Mouse (Mus musculus) liver, embryonic 13.5 days (tissue): ENCODE measurements at regions not wholly inside any gene's neighbourhood (a gene's known extent, or its start where the extent isn't known, plus 50 kb on each side); places are given as distances from the start of the nearest gene placed in this dataset.

Source experiments
- ATAC-seq: fragments of 200-750 bp; cut with Nextera tagmentation; 2 replicates; pipeline ENCODE4 v1.8.0; 2017; ENCODE audit warnings: low read depth, mild to moderate bottlenecking, moderate number of reproducible peaks, moderate library complexity
- DNase-seq: peaks from one replicate; pipeline ENCODE4 v3.0.0; 2022
- H3K27ac ChIP-seq: fragments of 300-500 bp; sonication (generic); 2 replicates; pipeline ENCODE4 v1.5.1; 2015; ENCODE audit warnings: moderate library complexity, mild to moderate bottlenecking, inconsistent platforms
- H3K27me3 ChIP-seq: fragments of 300-500 bp; sonication (generic); 2 replicates; pipeline ENCODE4 v1.6.1; 2015; ENCODE audit warnings: mild to moderate bottlenecking, inconsistent platforms
- H3K36me3 ChIP-seq: fragments of 300-500 bp; sonication (generic); 2 replicates; pipeline ENCODE4 v1.6.1; 2015; ENCODE audit warnings: mild to moderate bottlenecking, inconsistent platforms
- H3K4me1 ChIP-seq: fragments of 300-500 bp; sonication (generic); replicated peaks from 2 replicates; pipeline ENCODE4 v1.6.1; 2015; ENCODE audit warnings: inconsistent platforms
- H3K4me2 ChIP-seq: fragments of 300-500 bp; sonication (generic); 2 replicates; pipeline ENCODE4 v1.6.1; 2015; ENCODE audit warnings: inconsistent platforms, mild to moderate bottlenecking, moderate library complexity
- H3K4me3 ChIP-seq: fragments of 300-500 bp; sonication (generic); replicated peaks from 2 replicates; pipeline ENCODE4 v1.5.1; 2015; ENCODE audit warnings: mild to moderate bottlenecking, inconsistent platforms
- H3K9ac ChIP-seq: fragments of 300-500 bp; sonication (generic); 2 replicates; pipeline ENCODE4 v1.6.1; 2015; ENCODE audit warnings: mild to moderate bottlenecking, inconsistent platforms
- H3K9me3 ChIP-seq: fragments of 300-500 bp; sonication (generic); replicated peaks from 2 replicates; pipeline ENCODE4 v1.6.1; 2016; ENCODE audit warnings: inconsistent platforms
- WGBS: fragments of 180-500 bp; shearing (Covaris S2); methylation state at CpG from one replicate; pipeline ENCODE4 v1.1.7; 2015; ENCODE audit not compliant: insufficient replicate concordance; 5-methylcytosine and 5-hydroxymethylcytosine counted together

- H3K9me3 ChIP-seq, result no peaks in the 10 kb centered on the region
- H3K4me1 ChIP-seq, result 0 out of 2 replicates have a peak, but pooled peaks cover 3% of the 10 kb centered on the region
- no peaks in the 10 kb centered on the region for H3K27me3 ChIP-seq
- H3K4me3 ChIP-seq, result no peak overlapping the region
- no peak overlapping the region for H3K9ac ChIP-seq
- DNase-seq, result no peak
- no peaks in the 10 kb centered on the region for H3K36me3 ChIP-seq
- H3K27ac ChIP-seq, result no peak overlapping the region
- no peak for ATAC-seq
- 83% methylated on average over 3 of the region's 3 CpGs for WGBS
- H3K4me2 ChIP-seq, result no peak overlapping the region
These were observed 247.2 kb upstream of the Ank start for GRCm38 (mm10) chr15:27219126-27219738.

- ATAC-seq (no peak), DNase-seq (no peak)
- Histone ChIP-seq H3K4me1 (0 out of 2 replicates have a peak, but pooled peaks cover 3% of the 10 kb centered on the region), H3K27me3 (no peaks in the 10 kb centered on the region), H3K36me3 (no peaks in the 10 kb centered on the region), H3K9me3 (no peaks in the 10 kb centered on the region), H3K4me2 (no peak overlapping the region), H3K4me3 (no peak overlapping the region), H3K27ac (no peak overlapping the region), H3K9ac (no peak overlapping the region)
- WGBS, result 61% methylated on average over 14 of the region's 14 CpGs
These were observed 242.6 kb upstream of the Ank start for GRCm38 (mm10) chr15:27223610-27224511.

GRCm38 (mm10) chr15:27224512-27224850, 242.0 kb upstream of the Ank start:
- Histone ChIP-seq H3K9me3 (no peaks in the 10 kb centered on the region), H3K4me1 (0 out of 2 replicates have a peak, but pooled peaks cover under 1% of the 10 kb centered on the region), H3K27me3 (no peaks in the 10 kb centered on the region), H3K36me3 (no peaks in the 10 kb centered on the region), H3K4me3 (no peak overlapping the region), H3K27ac (no peak overlapping the region), H3K9ac (no peak overlapping the region), H3K4me2 (no peak overlapping the region)
- no peak for ATAC-seq
- 71% methylated on average over 4 of the region's 4 CpGs for WGBS
- DNase-seq, result no peak

GRCm38 (mm10) chr15:27232804-27233203, 233.7 kb upstream of the Ank start:
- no peaks in the 10 kb centered on the region for H3K27me3 ChIP-seq
- ATAC-seq (no peak), DNase-seq (no peak)
- no peaks in the 10 kb centered on the region for H3K9me3 ChIP-seq
- no peak overlapping the region for H3K4me2 ChIP-seq
- H3K9ac ChIP-seq, result no peak overlapping the region
- no peaks in the 10 kb centered on the region for H3K4me1 ChIP-seq
- H3K4me3 ChIP-seq, result no peak overlapping the region
- WGBS, result 55% methylated on average over 5 of the region's 5 CpGs
- H3K27ac ChIP-seq, result no peak overlapping the region
- H3K36me3 ChIP-seq, result no peaks in the 10 kb centered on the region

- no peak overlapping the region for H3K9ac ChIP-seq
- H3K4me1 ChIP-seq, result no peaks in the 10 kb centered on the region
- no peak overlapping the region for H3K27ac ChIP-seq
- ATAC-seq (no peak), DNase-seq (no peak)
- H3K4me2 ChIP-seq, result no peak overlapping the region
- no peaks in the 10 kb centered on the region for H3K27me3 ChIP-seq
- H3K36me3 ChIP-seq, result no peaks in the 10 kb centered on the region
- H3K9me3 ChIP-seq, result no peaks in the 10 kb centered on the region
- no peak overlapping the region for H3K4me3 ChIP-seq
- 14% methylated on average over 4 of the region's 4 CpGs for WGBS
These were observed 231.7 kb upstream of the Ank start for GRCm38 (mm10) chr15:27234770-27235169.

GRCm38 (mm10) chr15:27238301-27238700, 228.2 kb upstream of the Ank start:
- no peaks in the 10 kb centered on the region for H3K9me3 ChIP-seq
- no peaks in the 10 kb centered on the region for H3K27me3 ChIP-seq
- H3K4me2 ChIP-seq, result no peak overlapping the region
- H3K36me3 ChIP-seq, result no peaks in the 10 kb centered on the region
- WGBS, result 38% methylated on average over 1 of the region's 1 CpGs
- no peak overlapping the region for H3K9ac ChIP-seq
- ATAC-seq (no peak), DNase-seq (no peak)
- H3K4me1 ChIP-seq, result no peaks in the 10 kb centered on the region
- no peak overlapping the region for H3K27ac ChIP-seq
- H3K4me3 ChIP-seq, result no peak overlapping the region

- Histone ChIP-seq H3K4me1 (no peaks in the 10 kb centered on the region), H3K9ac (no peak overlapping the region), H3K4me3 (no peak overlapping the region), H3K27me3 (no peaks in the 10 kb centered on the region), H3K27ac (no peak overlapping the region), H3K4me2 (no peak overlapping the region), H3K9me3 (no peaks in the 10 kb centered on the region), H3K36me3 (no peaks in the 10 kb centered on the region)
- WGBS, result 9% methylated on average over 3 of the region's 3 CpGs
- ATAC-seq (no peak), DNase-seq (no peak)
These were observed 220.2 kb upstream of the Ank start for GRCm38 (mm10) chr15:27246302-27246701.

GRCm38 (mm10) chr15:27258984-27259853, 207.3 kb upstream of the Ank start:
- ATAC-seq, result no peak
- Histone ChIP-seq H3K9ac (no peak overlapping the region), H3K27ac (no peak overlapping the region), H3K36me3 (no peaks in the 10 kb centered on the region), H3K4me2 (no peak overlapping the region), H3K4me3 (no peak overlapping the region), H3K27me3 (no peaks in the 10 kb centered on the region), H3K9me3 (no peaks in the 10 kb centered on the region), H3K4me1 (no peaks in the 10 kb centered on the region)
- 56% methylated on average over 6 of the region's 6 CpGs for WGBS
- no peak for DNase-seq

GRCm38 (mm10) chr15:27259854-27260191, 206.7 kb upstream of the Ank start:
- ATAC-seq (no peak), DNase-seq (no peak)
- Histone ChIP-seq H3K27ac (no peak overlapping the region), H3K4me3 (no peak overlapping the region), H3K27me3 (no peaks in the 10 kb centered on the region), H3K36me3 (no peaks in the 10 kb centered on the region), H3K4me1 (no peaks in the 10 kb centered on the region), H3K4me2 (no peak overlapping the region), H3K9ac (no peak overlapping the region), H3K9me3 (no peaks in the 10 kb centered on the region)
- 44% methylated on average over 2 of the region's 2 CpGs for WGBS

GRCm38 (mm10) chr15:27270203-27270602, 196.3 kb upstream of the Ank start:
- Histone ChIP-seq H3K27me3 (no peaks in the 10 kb centered on the region), H3K4me3 (no peak overlapping the region), H3K9me3 (no peaks in the 10 kb centered on the region), H3K9ac (no peak overlapping the region), H3K4me2 (no peak overlapping the region), H3K36me3 (no peaks in the 10 kb centered on the region), H3K27ac (no peak overlapping the region), H3K4me1 (no peaks in the 10 kb centered on the region)
- DNase-seq, result no peak
- ATAC-seq, result no peak
- WGBS, result 82% methylated on average over 2 of the region's 2 CpGs

- no peak overlapping the region for H3K4me3 ChIP-seq
- H3K4me1 ChIP-seq, result no peaks in the 10 kb centered on the region
- no peak for DNase-seq
- no peak overlapping the region for H3K27ac ChIP-seq
- H3K27me3 ChIP-seq, result no peaks in the 10 kb centered on the region
- H3K9me3 ChIP-seq, result 0 out of 2 replicates have a peak, but pooled peaks cover 10% of the 10 kb centered on the region
- H3K9ac ChIP-seq, result no peak overlapping the region
- no peak for ATAC-seq
- no peak overlapping the region for H3K4me2 ChIP-seq
- 86% methylated on average over 1 of the region's 1 CpGs for WGBS
- no peaks in the 10 kb centered on the region for H3K36me3 ChIP-seq
These were observed 184.2 kb upstream of the Ank start for GRCm38 (mm10) chr15:27282279-27282678.
